Mouse (Mus musculus): ENCODE results near the gene 1810062G17Rik.

1810062G17Rik gene

DNA sequence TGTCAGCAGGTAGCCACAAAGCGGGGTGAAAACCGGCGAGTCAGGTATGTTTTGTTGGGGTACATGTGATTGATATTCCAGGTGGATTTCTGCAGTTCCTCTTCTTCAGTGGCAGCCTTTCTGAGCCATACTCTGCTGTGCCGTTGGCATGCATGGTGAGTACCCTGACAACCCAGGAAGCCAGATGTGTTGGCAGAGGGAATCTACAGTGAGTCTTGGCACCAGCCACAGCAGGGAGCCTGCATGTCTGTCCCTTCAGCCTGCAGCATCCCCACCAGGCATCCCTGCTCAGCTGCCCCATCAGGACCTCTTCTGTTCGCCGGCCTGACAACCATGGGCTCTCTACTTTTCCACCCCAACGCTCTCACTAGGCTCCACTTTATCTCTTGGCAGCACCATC, 25.8 kb downstream of the 1810062G17Rik start:
- in situ Hi-C loops (cut with MboI, MseI), result no loop called here

DNA sequence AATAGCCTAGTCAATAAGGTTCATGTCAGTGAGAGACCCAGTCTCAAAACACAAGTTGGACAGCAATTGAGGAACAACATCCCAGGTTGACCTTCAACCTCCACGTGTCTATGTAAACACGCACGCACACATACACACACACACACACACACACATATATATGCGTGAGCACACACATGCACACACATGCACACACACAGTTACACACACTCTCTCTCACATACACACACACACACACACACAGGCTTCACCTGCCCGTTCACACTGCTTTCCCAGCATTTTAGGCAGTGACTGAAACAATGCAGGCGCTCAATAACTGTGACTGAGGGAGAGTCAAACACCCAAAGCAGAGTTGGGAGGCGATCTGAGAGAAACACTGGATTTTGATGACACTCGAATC, 29.6 kb downstream of the 1810062G17Rik start:
- in situ Hi-C loops (cut with MboI, MseI), result no loop called here

DNA sequence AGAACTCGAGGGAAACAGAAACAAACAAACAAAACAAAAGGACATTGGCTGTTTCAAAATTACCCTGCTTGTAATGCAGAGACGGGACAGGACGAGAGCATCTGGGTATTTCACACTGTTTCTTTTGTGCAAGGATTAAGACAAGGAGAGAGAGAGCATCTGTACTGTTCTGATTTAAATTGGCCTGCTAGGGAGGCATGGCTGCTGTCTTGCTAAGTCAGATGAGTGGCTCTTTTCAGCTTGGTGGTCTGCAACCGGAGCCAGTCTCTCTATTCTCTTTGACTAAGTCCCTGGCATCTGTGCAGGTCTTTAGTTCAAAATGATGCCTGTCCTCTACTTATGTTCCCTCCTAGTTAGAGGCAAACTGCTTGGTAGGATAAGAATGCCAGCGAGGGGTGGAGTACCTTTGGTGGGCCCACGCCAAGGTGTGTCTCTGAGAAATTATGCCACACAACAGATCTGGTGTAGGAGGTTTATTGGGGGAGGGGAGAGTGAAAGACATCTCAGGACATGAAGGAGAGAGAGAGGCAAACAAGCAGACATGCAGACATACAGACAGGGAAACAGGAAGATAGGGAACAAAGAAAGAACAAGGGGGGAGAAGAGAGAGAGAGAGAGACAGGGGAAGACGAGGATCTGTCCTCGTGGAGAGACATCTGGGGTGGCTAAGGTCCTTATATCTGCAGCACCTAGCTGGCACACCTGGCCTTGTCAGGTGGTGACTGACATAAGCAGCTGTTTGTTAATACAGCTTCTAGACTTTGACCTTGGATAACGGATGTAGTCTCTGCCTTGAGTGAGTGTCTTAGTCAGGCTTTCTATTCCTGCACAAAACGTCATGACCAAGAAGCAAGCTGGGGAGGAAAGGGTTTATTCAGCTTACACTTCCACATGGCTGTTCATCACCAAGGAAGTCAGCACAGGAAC, 30.3 kb downstream of the 1810062G17Rik start:
- in situ Hi-C loops (cut with MboI, MseI), result no loop called here

DNA sequence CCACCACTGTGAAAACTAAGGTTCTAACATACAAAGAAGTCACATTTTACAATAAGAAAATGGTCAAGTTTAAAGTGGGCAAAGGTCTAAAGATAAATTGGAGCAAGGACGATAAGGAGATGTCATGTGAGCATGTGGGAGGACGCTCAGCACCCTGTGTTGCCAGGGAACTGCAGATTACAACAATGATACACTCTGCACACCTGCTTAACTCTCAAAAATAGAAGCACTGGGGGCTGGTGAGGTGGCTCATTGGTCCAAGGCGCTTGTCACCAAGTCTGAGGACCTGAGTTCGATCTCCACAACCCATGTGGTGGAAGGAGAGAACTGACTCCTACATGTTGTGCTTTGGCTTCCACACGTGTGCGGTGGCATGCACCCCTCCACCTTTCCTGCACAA, 35.8 kb downstream of the 1810062G17Rik start:
- in situ Hi-C loops (cut with MboI, MseI), result no loop called here

DNA sequence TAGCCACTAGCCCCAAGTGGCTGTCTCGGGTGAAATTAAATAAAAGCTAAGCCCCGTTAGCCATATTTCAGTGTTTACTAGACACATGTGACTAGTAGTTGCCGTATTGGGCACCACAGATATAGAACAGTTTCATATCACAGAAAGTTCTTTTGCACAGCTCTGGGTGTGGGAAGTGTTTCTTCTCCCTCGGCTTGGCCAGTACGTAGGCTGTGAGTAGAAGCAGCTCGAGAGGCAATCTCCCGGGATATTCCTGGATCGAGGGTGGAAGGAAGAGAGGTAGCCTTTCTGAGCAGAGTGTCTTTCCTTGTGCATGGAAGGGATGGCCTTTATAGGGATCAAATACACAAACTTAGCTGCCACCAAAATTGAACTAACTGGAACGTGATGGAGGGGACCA, 40.5 kb downstream of the 1810062G17Rik start:
- in situ Hi-C loops (cut with MboI, MseI), result no loop called here

DNA sequence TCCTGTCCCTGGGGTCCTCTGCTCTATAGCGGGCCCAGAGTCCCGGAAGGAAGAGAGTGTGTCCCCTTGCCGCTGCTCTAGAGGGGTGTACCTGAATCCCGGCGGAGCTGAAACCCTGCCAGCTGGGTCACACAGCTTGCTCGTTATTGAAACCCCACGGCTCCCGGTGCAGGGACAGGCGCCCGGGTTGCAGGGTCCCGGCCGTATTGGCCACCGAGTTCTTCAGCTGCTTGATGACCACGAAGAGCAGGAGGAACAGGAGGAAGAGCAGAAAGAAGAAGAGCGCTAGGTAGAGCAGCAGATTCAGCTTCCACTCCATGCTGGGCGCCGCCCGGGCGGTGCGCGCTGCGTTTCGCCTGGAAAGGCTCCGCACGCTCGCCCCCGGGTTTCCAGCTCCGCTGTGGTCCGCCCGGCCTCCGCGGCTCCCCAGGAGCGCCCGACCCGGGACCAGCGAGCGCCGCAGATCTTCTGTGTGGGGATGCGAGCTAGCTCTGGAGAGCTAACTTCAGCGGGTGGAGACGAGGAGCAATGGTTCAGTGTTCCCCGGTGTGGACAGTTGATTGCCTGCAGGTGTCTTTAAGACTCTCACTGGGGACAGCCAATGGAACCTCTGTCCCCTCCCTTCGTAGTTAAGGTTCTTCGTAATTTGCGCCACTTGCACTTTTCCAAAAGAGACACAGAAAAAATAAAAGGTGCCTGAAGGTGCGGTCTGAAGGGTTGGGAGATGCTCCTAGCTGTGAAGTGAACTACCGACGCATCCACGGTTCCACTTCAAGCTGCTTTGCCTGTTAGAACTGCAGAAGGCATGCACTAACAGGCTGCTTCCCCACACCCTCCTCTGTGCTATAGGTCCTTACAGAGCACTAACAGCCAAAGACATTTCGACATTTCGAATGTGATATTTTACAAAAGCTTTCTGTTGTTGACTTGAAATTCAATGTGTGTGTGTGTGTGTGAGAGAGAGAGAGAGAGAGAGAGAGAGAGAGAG, 45.6 kb downstream of the 1810062G17Rik start, which contains the start of gene Gm11549:
TSS of gene Gm11549 (minus strand) at position 741 of the 988 bp plus-strand sequence.
- in situ Hi-C loops (cut with MboI, MseI), result no loop called here

DNA sequence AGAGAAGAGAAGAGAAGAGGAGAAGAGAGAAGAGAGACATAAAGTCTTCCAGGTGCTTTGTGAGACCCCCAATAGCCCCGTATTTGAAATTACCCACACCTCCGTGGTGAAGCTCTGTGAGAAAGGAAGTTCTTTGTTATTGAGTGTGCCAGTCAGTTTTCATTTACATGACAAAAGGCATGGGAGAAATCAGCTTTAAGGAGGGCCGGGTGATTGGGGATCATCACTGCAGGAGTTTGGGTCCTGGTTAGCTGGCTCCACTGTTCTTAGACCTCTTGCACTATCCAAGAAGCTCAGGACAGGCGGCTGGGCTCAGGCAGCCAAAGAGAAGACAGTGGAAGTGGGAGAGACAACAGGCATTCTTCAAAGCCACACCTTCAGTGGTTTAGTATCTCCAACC, 46.4 kb downstream of the 1810062G17Rik start:
- in situ Hi-C loops (cut with MboI, MseI), result no loop called here

DNA sequence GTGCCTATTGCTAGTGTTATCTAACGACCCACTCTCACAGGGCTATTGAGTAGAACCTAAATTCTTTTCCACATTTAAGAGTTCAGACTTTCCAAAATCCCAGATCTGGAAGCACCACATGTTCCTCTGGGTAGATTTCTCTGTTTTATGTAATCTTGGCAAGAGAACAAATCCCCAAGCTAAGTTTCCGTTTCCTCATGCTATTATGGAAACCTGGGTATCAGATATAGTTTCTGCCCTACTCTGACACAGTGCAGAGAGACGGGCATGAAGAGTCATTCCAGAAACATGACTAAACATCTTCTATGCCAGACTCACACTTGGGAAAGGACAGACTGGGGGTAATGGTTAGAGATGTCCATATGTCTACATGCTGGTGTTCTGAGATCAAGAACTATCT, 48.7 kb downstream of the 1810062G17Rik start:
- in situ Hi-C loops (cut with MboI, MseI), result no loop called here

DNA sequence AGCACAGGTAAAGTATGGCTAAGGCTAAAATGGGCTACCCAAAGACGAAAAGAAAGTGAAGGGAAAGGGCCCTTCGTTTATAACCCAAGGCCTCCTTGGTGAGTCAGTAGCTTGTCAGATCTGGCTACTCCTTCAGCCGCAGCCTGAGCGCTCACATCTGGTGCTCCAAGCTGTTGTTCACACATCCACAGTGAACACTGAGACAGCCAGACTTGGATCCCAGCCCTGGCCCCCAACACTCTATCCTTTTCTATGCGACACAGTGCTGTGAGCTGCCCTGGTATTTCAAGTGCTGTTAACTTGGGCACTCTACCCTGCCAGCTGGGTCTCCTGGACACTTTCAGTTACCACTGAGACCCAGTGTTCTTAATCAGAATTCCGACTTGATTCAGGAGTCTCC, 54.6 kb downstream of the 1810062G17Rik start:
- in situ Hi-C loops (cut with MboI, MseI), result no loop called here

DNA sequence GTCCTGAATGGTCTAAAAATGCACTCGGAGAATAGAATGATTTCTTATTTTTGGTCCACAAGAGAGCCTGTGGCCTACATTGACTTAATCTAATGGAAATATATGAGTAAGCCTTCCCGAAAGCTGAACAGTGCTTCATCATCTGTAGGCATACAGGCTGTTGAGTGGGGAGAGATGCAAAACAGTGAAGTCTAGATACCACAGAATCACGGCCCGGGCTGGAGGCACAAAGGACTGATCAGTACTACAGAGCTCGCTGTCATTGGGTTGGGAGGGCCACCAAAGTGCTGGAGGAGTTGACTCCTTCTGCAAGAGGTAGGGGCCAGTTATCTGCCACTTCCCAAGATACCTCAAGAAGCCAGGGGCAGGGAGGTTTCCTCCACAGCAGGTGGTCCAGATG, 55.0 kb downstream of the 1810062G17Rik start:
- in situ Hi-C loops (cut with MboI, MseI), result no loop called here

DNA sequence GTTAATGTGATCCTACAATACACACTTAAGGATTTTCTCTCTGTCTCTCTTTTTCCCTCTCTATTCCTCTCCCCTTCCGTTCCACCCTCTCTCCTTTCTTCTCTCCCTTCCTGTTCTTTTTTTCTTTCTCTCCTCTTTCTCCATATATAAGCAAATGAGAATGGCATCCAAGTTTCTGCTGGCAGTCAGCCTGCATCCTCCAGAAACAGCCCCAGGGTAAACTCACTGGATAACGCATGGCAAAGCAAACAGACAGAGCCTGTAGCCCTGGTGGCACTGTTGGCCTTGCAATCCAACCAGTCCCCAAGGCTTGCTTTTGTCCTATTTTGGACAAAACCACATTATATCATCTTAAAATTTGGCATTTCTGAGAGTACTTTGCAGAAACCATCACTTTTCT, 55.5 kb downstream of the 1810062G17Rik start:
- in situ Hi-C loops (cut with MboI, MseI), result no loop called here
